Mouse (Mus musculus) ovary, postnatal 10 days (tissue): ENCODE measurements around the gene Mab21l3.

Experiments
- DNase-seq: peaks from one replicate; pipeline ENCODE4 v3.0.0; 2022; ENCODE audit warnings: low spot score

The Mab21l3 gene

GRCm38 (mm10) chr3:101803764-101804163 lies 45.0 kb downstream of the Mab21l3 start:
- DNase-seq, result no peak

GRCm38 (mm10) chr3:101802746-101803145 lies 46.0 kb downstream of the Mab21l3 start:
- no peak for DNase-seq

GRCm38 (mm10) chr3:101800596-101801018 lies 48.2 kb downstream of the Mab21l3 start:
- DNase-seq, result no peak

- DNase-seq, result no peak
Observed at GRCm38 (mm10) chr3:101799852-101800595, 48.7 kb downstream of the Mab21l3 start.

GRCm38 (mm10) chr3:101797830-101798709 lies 50.7 kb downstream of the Mab21l3 start:
- DNase-seq, result no peak

GRCm38 (mm10) chr3:101796212-101796611 lies 52.5 kb downstream of the Mab21l3 start:
- no peak for DNase-seq

GRCm38 (mm10) chr3:101795387-101796039 lies 53.2 kb downstream of the Mab21l3 start:
- DNase-seq, result no peak

- no peak for DNase-seq
Observed at GRCm38 (mm10) chr3:101794666-101795065, 54.1 kb downstream of the Mab21l3 start.

- DNase-seq, result no peak
Observed at GRCm38 (mm10) chr3:101794026-101794425, 54.7 kb downstream of the Mab21l3 start.

- DNase-seq, result no peak
Observed at GRCm38 (mm10) chr3:101792191-101792590, 56.6 kb downstream of the Mab21l3 start.

GRCm38 (mm10) chr3:101784768-101785424 lies 63.9 kb downstream of the Mab21l3 start:
- DNase-seq, result no peak

- DNase-seq, result no peak
Observed at GRCm38 (mm10) chr3:101783793-101784192, 65.0 kb downstream of the Mab21l3 start.

- no peak for DNase-seq
Observed at GRCm38 (mm10) chr3:101780874-101781483, 67.8 kb downstream of the Mab21l3 start.

- DNase-seq, result no peak
Observed at GRCm38 (mm10) chr3:101778896-101779665, 69.7 kb downstream of the Mab21l3 start.

GRCm38 (mm10) chr3:101775732-101776131 lies 73.0 kb downstream of the Mab21l3 start:
- no peak for DNase-seq

- no peak for DNase-seq
Observed at GRCm38 (mm10) chr3:101770540-101770939, 78.2 kb downstream of the Mab21l3 start.

- no peak for DNase-seq
Observed at GRCm38 (mm10) chr3:101763566-101763965, 85.2 kb downstream of the Mab21l3 start.
